Mouse (Mus musculus) heart, adult 18-20 months (tissue): ENCODE measurements around the gene Plcb2. TPM values are rescaled to one million over a fixed set of nuclear protein-coding genes. Genes with fewer than 3 reads are reported as not detected.

Experiments used
- DNase-seq, 2 experiments: peaks; one replicate each; pipeline ENCODE4 v3.0.0; 2021 to 2022; ENCODE audit warnings: mixed read lengths in 1 of 2
- total RNA-seq, 2 experiments: library from RNA; stranded (reverse); gene quantifications; 2 replicates each; pipeline ENCODE4 v1.2.3; 2021

Gene Plcb2
- total RNA-seq, 2 experiments from 2014 or later = 1.4 to 2.6 TPM

DNA sequence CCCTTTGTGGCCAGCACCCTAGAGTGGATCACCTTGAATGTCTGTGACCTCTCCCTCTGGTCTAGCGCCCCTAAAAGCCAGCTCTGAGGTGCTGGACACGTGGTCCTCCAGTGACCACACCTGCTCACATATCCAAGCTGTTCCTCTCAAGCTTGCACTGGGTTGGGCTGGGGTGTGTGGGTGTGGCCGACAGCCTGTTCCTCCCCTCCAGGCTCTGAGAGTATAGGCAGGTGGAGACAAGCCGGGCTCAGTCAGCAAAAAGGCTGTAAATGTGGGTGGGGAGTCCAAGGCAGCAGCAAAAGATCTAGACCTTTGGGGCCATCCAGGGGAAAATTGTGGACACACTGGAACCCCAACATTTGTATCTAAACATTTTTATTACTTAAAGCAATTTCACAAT is 69.8 kb downstream of the Plcb2 start:
- DNase-seq = no peak

Other genes with a start within 250 kb of the Plcb2 start
- 100 to 1,000 TPM; 131 to 136 TPM for gene Srp14, start 248.7 kb downstream of the Plcb2 start, total RNA-seq
- gene Bmf, start 178.8 kb downstream of the Plcb2 start, total RNA-seq = 1 to 10 TPM; 5.2 to 5.4 TPM
- 1 to 10 TPM in 1 of 2 experiments, under 1 TPM in 1; 0.82 to 1.8 TPM for gene Bub1b, start 130.2 kb downstream of the Plcb2 start, total RNA-seq
- 1 to 10 TPM; 9.0 to 9.3 TPM for gene Pak6, start 65.1 kb downstream of the Plcb2 start, total RNA-seq
- 1 to 10 TPM; 1.1 to 1.3 TPM for gene Ankrd63, start 24.5 kb downstream of the Plcb2 start, total RNA-seq
- gene Inafm2, start 17.3 kb upstream of the Plcb2 start, total RNA-seq = 10 to 100 TPM; 31.3 to 35.1 TPM
- 10 to 100 TPM; 20.8 to 25.7 TPM for gene Ccdc9b, start 34.2 kb upstream of the Plcb2 start, total RNA-seq
- gene Phgr1, start 44.3 kb upstream of the Plcb2 start, total RNA-seq = not detected
- gene Disp2, start 51.3 kb upstream of the Plcb2 start, total RNA-seq = under 1 TPM in 1 of 2 experiments, not detected in 1; 0.07 TPM
- 1 to 10 TPM in 1 of 2 experiments, under 1 TPM in 1; 0.85 to 1.6 TPM for gene Knstrn, start 85.6 kb upstream of the Plcb2 start, total RNA-seq
- gene Ivd, start 133.5 kb upstream of the Plcb2 start, total RNA-seq = 100 to 1,000 TPM; 410 to 473 TPM
- gene Bahd1, start 171.9 kb upstream of the Plcb2 start, total RNA-seq = 10 to 100 TPM; 17.5 to 18.6 TPM
- 1 to 10 TPM; 6.9 to 7.9 TPM for gene Chst14, start 198.1 kb upstream of the Plcb2 start, total RNA-seq